Mouse (Mus musculus) myocyte (in vitro differentiated cells): ENCODE results near the gene Nrip1. TPM values are rescaled to one million over a fixed set of nuclear protein-coding genes. Genes with fewer than 3 reads are reported as not detected.

Experiments
- H3K27me3 ChIP-seq: one replicate; pipeline ENCODE4 v1.6.1; 2011; ENCODE audit not compliant: control insufficient read depth, insufficient read depth, insufficient read length
- H3K36me3 ChIP-seq: one replicate; pipeline ENCODE4 v1.6.1; 2011; ENCODE audit not compliant: control insufficient read depth, insufficient read depth
- H3K4me2 ChIP-seq: one replicate; pipeline ENCODE4 v1.6.1; 2011; ENCODE audit warnings: low read depth, control low read depth
- H3K4me3 ChIP-seq: one replicate; pipeline ENCODE4 v1.5.1; 2011; ENCODE audit warnings: mild to moderate bottlenecking, control low read depth, moderate library complexity
- H3K79me2 ChIP-seq: one replicate; pipeline ENCODE4 v1.6.1; 2011; ENCODE audit not compliant: control insufficient read depth, insufficient read depth
- H3ac ChIP-seq: one replicate; pipeline ENCODE4 v1.6.1; 2011; ENCODE audit not compliant: control insufficient read depth, insufficient read length
- CEBPB ChIP-seq: IDR thresholded peaks from 2 replicates; pipeline ENCODE4 v1.6.1; 2011; ENCODE audit warnings: mild to moderate bottlenecking, moderate library complexity; ENCODE audit not compliant: poor library complexity, insufficient read depth, severe bottlenecking
- E2F4 ChIP-seq: IDR thresholded peaks from one replicate; pipeline ENCODE4 v1.6.1; 2011; ENCODE audit warnings: mild to moderate bottlenecking, control low read depth, moderate library complexity; ENCODE audit not compliant: insufficient read depth
- MAX ChIP-seq: IDR thresholded peaks from one replicate; pipeline ENCODE4 v1.6.1; 2011; ENCODE audit warnings: low read depth, mild to moderate bottlenecking, control low read depth
- MYOD1 ChIP-seq, 3 experiments: IDR thresholded peaks; one replicate each; pipeline ENCODE4 v1.6.1; 2011; ENCODE audit warnings: control low read depth in 2 of 3, low read depth in 2 of 3, mild to moderate bottlenecking in 2 of 3, moderate library complexity in 1 of 3; ENCODE audit not compliant: insufficient read length in 2 of 3, control insufficient read depth in 1 of 3
- MYOG ChIP-seq, 3 experiments: IDR thresholded peaks; one replicate each; pipeline ENCODE4 v1.6.1; 2011; ENCODE audit warnings: control low read depth in 2 of 3, low read depth in 2 of 3, mild to moderate bottlenecking in 2 of 3; ENCODE audit not compliant: insufficient read length in 2 of 3, control insufficient read depth in 1 of 3, insufficient read depth in 1 of 3
- POLR2A ChIP-seq: IDR thresholded peaks from one replicate; pipeline ENCODE4 v1.6.1; 2011; ENCODE audit warnings: low read depth, mild to moderate bottlenecking, control low read depth, moderate library complexity; ENCODE audit not compliant: insufficient read length
- POLR2AphosphoS2 ChIP-seq: IDR thresholded peaks from one replicate; pipeline ENCODE4 v1.6.1; 2011; ENCODE audit warnings: low read depth, control low read depth; ENCODE audit not compliant: insufficient read length
- REST ChIP-seq: IDR thresholded peaks from one replicate; pipeline ENCODE4 v1.6.1; 2011; ENCODE audit warnings: mild to moderate bottlenecking, control low read depth, moderate library complexity; ENCODE audit not compliant: insufficient read depth, insufficient read length
- SRF ChIP-seq: IDR thresholded peaks from one replicate; pipeline ENCODE4 v1.6.1; 2011; ENCODE audit warnings: low read depth; ENCODE audit not compliant: control insufficient read depth, insufficient read length
- TCF12 ChIP-seq: IDR thresholded peaks from one replicate; pipeline ENCODE4 v1.6.1; 2011; ENCODE audit warnings: mild to moderate bottlenecking, control low read depth; ENCODE audit not compliant: poor library complexity, insufficient read depth, severe bottlenecking
- TCF3 ChIP-seq: IDR thresholded peaks from one replicate; pipeline ENCODE4 v1.6.1; 2011; ENCODE audit warnings: low read depth, control low read depth; ENCODE audit not compliant: insufficient read length
- USF1 ChIP-seq: IDR thresholded peaks from one replicate; pipeline ENCODE4 v1.6.1; 2011; ENCODE audit warnings: low read depth, mild to moderate bottlenecking, control low read depth, moderate library complexity
- polyA plus RNA-seq: library from polyadenylated mRNA; unstranded; fragments of >200 nt; fragmentation: generic; extraction: Trizol; gene quantifications from one replicate; pipeline ENCODE4 v1.2.1, GENCODE M21; 2012; ENCODE audit warnings: missing spikeins

Nrip1 gene
- polyA plus RNA-seq, 1 experiment, result 3.9 TPM

DNA sequence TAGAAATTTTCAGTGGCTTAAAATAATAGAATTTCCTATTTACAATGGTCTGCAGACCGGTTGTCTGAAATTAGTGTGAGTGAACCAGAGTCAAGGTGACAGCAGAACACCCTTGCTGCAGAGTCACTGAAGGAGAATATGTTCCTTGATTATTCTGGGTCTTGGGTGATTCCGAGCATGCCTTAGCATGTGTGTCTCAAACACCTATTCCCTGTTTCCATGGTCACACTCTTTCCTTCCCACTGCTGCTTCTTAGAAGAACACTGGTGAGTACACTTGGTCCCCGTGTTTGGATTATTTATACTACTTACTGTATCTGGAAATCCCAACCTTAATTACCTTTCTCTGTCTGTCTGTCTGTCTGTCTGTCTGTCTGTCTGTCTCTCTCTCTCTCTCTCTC, 97.4 kb downstream of the Nrip1 start:
- TF ChIP-seq CEBPB, result no peak
- TF ChIP-seq MYOD1 (IDR thresholded peaks at IDR 0.05; ENCODE audit: control insufficient read depth in 1 of 3, insufficient read length in 2 of 3, low read depth in 2 of 3), result no peak
- TF ChIP-seq USF1, result no peak
- no peak for TF ChIP-seq TCF12
- TF ChIP-seq MAX, result no peak
- TF ChIP-seq TCF3, result no peak
- TF ChIP-seq POLR2A, result no peak
- no peak for TF ChIP-seq MYOG (IDR thresholded peaks at IDR 0.05; ENCODE audit: control insufficient read depth in 1 of 3, insufficient read depth in 1 of 3, insufficient read length in 2 of 3, low read depth in 2 of 3)
- TF ChIP-seq REST, result no peak
- TF ChIP-seq E2F4, result no peak
- no peak for TF ChIP-seq POLR2AphosphoS2
- TF ChIP-seq SRF, result no peak
- H3K36me3 ChIP-seq, result no peaks in the 10 kb centered on the region
- H3ac ChIP-seq, result no peak overlapping the region
- H3K4me2 ChIP-seq, result no peak overlapping the region
- no peak overlapping the region for H3K4me3 ChIP-seq
- H3K27me3 ChIP-seq, result no peaks in the 10 kb centered on the region
- no peaks in the 10 kb centered on the region for H3K79me2 ChIP-seq

DNA sequence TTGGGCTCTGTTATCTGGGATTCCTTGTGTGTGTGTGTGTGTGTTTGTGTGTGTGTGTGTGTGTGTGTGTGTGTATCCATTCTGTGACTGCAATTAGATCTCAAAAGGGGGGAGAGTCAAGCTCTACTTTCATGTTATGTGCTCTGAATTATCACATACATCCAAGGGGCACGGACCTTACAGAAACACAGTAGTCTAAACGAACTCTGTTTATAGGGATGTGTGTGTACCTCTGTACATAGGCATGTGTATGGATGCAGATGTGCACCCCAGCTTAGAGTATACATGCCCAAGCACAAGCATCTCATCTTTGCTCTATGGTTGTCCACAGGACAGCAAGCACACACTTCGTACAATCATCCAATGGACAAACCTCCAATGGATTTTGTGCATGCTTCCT, 98.0 kb downstream of the Nrip1 start:
- no peak overlapping the region for H3K4me2 ChIP-seq
- no peak overlapping the region for H3K4me3 ChIP-seq
- H3K79me2 ChIP-seq, result no peaks in the 10 kb centered on the region
- H3K36me3 ChIP-seq, result no peaks in the 10 kb centered on the region
- TF ChIP-seq E2F4, result no peak
- no peak for TF ChIP-seq TCF3
- no peak for TF ChIP-seq CEBPB
- TF ChIP-seq POLR2A, result no peak
- TF ChIP-seq MAX, result no peak
- TF ChIP-seq TCF12, result no peak
- TF ChIP-seq SRF, result no peak
- TF ChIP-seq REST, result no peak
- no peak for TF ChIP-seq POLR2AphosphoS2
- TF ChIP-seq USF1, result no peak
- TF ChIP-seq MYOG (IDR thresholded peaks at IDR 0.05; ENCODE audit: control insufficient read depth in 1 of 3, insufficient read depth in 1 of 3, insufficient read length in 2 of 3, low read depth in 2 of 3), result no peak
- TF ChIP-seq MYOD1 (IDR thresholded peaks at IDR 0.05; ENCODE audit: control insufficient read depth in 1 of 3, insufficient read length in 2 of 3, low read depth in 2 of 3), result no peak
- H3ac ChIP-seq, result no peak overlapping the region
- H3K27me3 ChIP-seq, result no peaks in the 10 kb centered on the region

DNA sequence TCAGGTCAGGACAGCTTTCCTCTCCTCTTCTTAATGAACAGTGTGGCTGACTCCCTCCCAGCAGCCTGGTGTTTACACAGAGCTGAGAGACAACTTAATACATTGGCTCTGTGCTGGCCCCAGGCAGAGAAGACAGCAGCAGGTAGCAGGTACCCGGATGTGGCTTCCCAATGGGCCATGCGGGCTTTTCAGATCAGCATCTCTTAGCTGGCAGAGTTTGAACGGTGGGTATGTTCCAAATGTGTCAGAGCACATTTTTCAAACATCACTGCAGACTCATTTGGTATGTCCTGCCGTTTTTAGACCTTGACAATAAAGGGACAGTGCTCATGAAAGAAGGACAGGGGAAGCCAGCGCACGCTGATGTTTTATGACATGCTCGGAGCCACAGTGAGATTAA, 98.5 kb downstream of the Nrip1 start:
- H3K79me2 ChIP-seq, result no peaks in the 10 kb centered on the region
- no peaks in the 10 kb centered on the region for H3K27me3 ChIP-seq
- no peaks in the 10 kb centered on the region for H3K36me3 ChIP-seq
- TF ChIP-seq POLR2AphosphoS2 (no peak), E2F4 (no peak), USF1 (no peak), REST (no peak), CEBPB (no peak), POLR2A (no peak), MAX (no peak), TCF12 (no peak), SRF (no peak), TCF3 (no peak), MYOG (IDR thresholded peaks at IDR 0.05; ENCODE audit: control insufficient read depth in 1 of 3, insufficient read depth in 1 of 3, insufficient read length in 2 of 3, low read depth in 2 of 3) (no peak), MYOD1 (IDR thresholded peaks at IDR 0.05; ENCODE audit: control insufficient read depth in 1 of 3, insufficient read length in 2 of 3, low read depth in 2 of 3) (no peak)
- H3K4me2 ChIP-seq, result no peak overlapping the region
- H3ac ChIP-seq, result no peak overlapping the region
- H3K4me3 ChIP-seq, result no peak overlapping the region

DNA sequence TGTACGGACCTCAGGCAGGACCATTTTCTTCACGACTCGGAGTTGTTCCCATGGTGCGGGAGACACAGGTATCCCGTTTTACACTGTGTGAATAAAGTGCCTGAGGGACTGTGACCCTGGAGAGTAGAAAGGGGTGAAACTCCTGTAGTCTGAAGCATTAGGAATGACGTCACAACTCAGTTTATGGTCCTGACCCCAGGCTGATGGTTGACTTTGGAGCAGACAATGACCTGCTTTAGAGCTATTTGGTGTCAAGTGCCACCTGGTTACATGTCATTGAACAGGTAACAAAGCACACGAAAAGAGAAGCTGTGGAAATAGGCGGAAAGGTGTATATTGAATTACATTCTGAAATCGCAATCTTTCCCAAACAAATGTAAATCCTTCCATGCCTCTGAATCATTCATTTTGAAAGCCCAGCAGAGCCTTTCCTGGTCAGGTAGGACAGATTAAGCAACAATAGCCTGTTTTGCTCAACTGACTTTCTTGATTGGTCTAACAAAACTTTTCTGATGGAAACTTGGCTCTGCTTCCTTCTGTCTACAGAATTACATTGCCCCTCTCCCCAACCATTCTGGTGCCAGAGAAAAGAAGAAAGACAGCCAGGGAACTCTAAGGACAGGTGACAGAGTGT, 106.9 kb downstream of the Nrip1 start:
- Histone ChIP-seq H3K27me3 (no peaks in the 10 kb centered on the region), H3ac (no peak overlapping the region)
- TF ChIP-seq CEBPB, result no peak
- no peak for TF ChIP-seq TCF12
- TF ChIP-seq POLR2A, result no peak
- no peak for TF ChIP-seq MAX
- no peak for TF ChIP-seq REST

DNA sequence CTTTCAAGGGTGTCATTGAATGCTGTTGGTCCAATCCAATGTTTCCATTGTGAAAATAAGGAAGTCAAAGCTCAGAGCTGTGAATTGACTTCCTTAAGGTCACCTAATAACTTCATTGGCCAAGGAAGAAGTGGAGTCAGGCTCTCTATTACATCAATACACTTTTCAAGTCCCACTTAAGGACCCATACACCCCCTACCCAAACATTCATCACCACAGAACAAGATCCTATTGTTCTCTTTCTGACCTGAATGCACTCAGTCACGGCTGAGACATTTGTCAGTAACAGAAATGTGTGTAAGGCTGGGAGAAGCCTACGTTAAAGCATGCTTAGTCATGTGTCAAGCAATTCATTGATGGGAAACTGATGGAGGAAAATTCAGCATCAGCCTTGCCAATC, 107.8 kb downstream of the Nrip1 start:
- TF ChIP-seq POLR2A, result no peak
- TF ChIP-seq TCF12, result no peak
- no peak for TF ChIP-seq USF1
- no peak for TF ChIP-seq SRF
- no peak for TF ChIP-seq MAX
- TF ChIP-seq REST, result no peak
- TF ChIP-seq CEBPB, result no peak
- Histone ChIP-seq H3K4me2 (no peak overlapping the region), H3ac (no peak overlapping the region), H3K4me3 (no peak overlapping the region), H3K79me2 (no peaks in the 10 kb centered on the region), H3K36me3 (no peaks in the 10 kb centered on the region), H3K27me3 (no peaks in the 10 kb centered on the region)

More for the DNA sequence above, 106.9 kb downstream of the Nrip1 start:
- Histone ChIP-seq H3K36me3 (no peaks in the 10 kb centered on the region), H3K4me2 (no peak overlapping the region), H3K4me3 (no peak overlapping the region), H3K79me2 (no peaks in the 10 kb centered on the region)
